Mouse (Mus musculus) cerebellum, postnatal 14 days (tissue): Measurements from ENCODE around the gene Hmces.
"Not testable (repeated sequence)": the region's sequence is repeated elsewhere in the genome, so short reads cannot be mapped to it uniquely, and the experiment has no call there.

Source experiments
- DNase-seq, 2 experiments: peaks; one replicate each; pipeline ENCODE4 v3.0.0; 2021; ENCODE audit warnings: mixed read lengths in 2 of 2

Hmces gene

DNA sequence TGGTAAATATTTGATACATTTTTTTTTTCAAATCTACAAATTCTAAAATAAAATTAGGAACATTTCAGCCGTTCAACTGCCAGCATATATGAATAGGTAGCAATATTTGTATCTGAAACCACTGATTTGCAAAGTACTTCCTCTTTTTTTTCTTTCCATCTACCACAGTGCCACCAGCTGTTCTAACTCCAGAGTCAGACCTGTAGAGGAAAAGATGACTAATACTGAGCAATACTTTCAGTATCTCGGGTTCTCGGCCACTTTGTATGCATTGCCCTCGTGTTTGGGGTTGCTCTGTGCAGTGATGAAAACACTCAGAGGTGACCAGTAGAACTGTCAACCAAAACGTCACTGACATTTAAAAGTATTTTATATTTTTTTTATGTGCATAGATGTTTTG, 2.2 kb downstream of the Hmces start:
- DNase-seq: no peak

- no peak for DNase-seq
These were observed 7.5 kb downstream of the Hmces start for GRCm38 (mm10) chr6:87921201-87921600.

GRCm38 (mm10) chr6:87923624-87924023, 9.9 kb downstream of the Hmces start:
- DNase-seq: no peak

- DNase-seq: no peak
These were observed 21.3 kb downstream of the Hmces start for GRCm38 (mm10) chr6:87935037-87935436.

- peak; percentile 36 to 43 for DNase-seq
These were observed 23.5 kb downstream of the Hmces start for GRCm38 (mm10) chr6:87937178-87937788.

DNA sequence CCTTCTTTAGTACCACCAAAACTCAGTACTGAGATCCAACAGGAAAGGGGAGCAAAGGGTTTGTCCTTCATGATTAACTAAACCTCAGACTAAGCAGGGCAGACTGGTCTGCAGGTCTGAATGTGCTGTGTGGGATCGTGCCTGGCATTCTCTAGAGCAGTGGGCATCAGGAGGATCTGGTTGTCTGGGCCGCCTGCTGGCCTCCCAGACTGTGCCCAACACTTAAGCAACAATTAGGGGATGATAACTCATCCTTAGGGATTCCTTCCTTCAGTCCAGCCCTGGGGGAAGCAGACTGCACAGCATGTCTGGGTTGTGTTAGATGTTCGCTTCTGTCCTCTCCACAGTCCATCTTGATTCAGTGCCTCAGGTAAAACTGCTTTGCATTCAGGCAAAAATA, 25.2 kb downstream of the Hmces start:
- no peak for DNase-seq

GRCm38 (mm10) chr6:87942179-87942578, 28.4 kb downstream of the Hmces start:
- DNase-seq: no peak

GRCm38 (mm10) chr6:87962457-87962856, 48.7 kb downstream of the Hmces start:
- DNase-seq: not testable (repeated sequence)

DNA sequence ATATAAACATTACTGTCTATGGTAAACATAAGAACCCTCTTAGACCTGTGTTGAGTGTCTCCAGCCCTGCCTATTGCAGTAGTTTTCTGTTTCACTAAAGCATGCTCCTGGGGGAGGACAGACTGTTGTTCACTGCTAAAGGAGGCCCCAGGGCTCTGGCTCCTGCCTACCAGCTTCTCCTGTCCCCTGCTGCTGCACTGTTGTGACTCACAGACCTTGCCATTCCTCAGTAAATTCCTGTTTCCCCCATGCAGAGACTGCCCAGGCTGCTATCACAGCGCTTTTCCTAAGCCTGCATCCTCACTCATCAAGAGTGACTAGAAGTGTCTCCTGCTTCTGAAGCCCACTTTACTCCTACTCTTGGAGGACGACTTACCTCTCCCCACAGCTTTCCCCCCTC, 56.3 kb downstream of the Hmces start:
- no peak for DNase-seq

- DNase-seq: peak in 1 of 2 experiments; percentile 24
These were observed 66.0 kb downstream of the Hmces start for GRCm38 (mm10) chr6:87979728-87980127.

DNA sequence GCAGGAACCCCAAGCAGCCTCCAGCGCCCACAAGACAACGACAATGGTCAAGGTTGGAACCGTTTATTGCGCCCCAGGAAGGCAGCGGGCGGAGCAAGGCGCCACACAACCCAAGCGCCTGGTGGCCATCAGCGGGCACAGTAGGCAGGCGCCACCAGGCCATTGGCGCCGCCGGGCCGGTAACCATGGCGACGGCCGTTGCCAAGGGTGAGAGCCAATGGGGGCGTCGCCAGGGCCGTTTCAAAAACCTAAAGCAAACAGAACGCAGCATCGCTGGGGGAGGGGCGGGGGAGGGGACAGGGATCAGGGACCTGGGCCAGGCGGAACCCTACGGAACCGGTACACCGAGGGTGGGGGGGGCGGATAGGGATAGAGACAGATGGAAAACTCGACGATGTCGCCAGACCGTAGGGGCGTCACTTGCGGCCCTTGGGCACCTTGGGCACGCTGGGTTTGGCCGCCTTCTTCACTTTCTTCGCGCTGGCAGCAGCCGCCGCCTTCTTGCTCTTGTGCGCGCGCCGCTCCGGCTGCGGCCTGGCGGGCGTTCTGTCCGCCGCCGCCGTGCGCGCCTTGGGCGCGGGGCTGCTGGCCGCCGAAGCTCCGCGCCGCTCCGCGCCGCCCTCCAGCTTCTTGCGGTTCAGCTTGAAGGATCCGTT, 66.8 kb downstream of the Hmces start:
- DNase-seq: peak; percentile 94 to 95

DNA sequence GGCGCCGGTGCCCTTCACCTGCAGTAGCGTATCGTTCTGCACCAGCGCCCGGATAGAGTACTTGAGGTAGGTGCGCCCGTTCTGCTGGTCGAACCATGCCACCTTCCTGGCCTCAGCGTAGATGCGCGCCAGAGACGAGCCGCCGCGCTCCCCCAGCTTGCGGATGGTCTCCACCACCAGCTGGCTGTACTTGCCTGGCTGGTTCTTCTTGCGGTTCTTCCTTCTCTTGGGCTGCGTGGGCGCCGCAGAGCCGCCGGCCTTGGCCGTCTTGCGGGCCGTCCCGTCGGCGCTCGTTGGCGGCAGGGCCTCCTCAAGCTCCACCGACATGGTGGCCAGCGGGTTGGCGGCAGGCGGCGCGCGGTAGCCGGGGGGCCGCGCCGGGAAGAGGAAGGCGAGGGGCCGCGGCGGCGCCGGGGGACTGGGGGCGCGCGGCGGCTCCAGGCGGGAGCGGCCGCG, 67.3 kb downstream of the Hmces start:
- peak; percentile 64 to 67 for DNase-seq

DNA sequence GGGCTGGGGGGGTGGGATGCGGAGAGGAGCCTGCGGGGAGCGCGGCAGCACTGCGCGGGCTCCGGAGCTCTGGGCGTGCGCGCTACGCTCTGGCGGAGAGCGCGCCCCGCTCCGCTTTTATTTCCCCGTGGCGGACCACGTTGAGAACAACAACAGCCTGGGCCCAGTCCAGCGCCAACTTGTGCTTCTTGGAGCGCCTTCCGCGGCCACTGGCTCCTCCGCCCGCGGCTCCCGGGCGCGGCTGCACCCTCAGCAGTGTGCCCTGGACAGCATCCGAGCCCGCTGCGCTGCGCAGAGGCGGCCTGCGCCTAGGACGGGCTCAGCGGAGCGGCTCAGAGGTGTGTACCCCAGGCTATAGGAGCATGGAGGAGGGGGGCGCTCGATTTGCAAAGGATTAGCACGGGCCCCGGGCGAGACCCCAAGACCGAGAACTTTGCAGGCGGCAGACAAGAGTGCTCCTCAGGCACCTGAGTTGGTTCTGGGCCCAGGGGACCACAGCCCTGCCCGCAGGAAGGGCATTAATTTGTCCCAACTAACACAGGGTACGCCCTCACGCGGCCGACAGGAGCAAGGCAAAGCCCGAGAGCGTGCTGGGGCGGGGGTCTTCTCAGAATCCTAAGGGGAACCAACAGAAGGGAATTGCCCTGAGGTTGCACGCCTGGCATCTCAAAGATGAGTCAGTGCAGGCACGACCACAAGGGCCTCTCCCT, 68.0 kb downstream of the Hmces start, which contains the start of gene H1fx:
Gene H1fx (minus strand): TSS at position 91 of the 710 bp plus-strand sequence.
- DNase-seq: peak; percentile 93

GRCm38 (mm10) chr6:87982506-87982905, 68.8 kb downstream of the Hmces start:
- DNase-seq: no peak
